Mouse (Mus musculus): ENCODE results near the gene Mthfd1. TPM values are rescaled to one million over a fixed set of nuclear protein-coding genes. Genes with fewer than 3 reads are reported as not detected.
A peak's percentile ranks its signal among the peaks of the same experiment; 100 is the strongest.

The Mthfd1 gene
- 110 and 144 TPM in 2 replicates for total RNA-seq (2012; rRNA removed)
- 112 and 126 TPM in 2 replicates for total RNA-seq (2014; rRNA removed)
- 133 and 140 TPM in 2 replicates for polyA plus RNA-seq (2012; ENCODE audit: insufficient read length, low read depth)

GRCm38 (mm10) chr12:76254725-76255498 is at the start of gene Mthfd1:
Gene Mthfd1 (plus strand): TSS chr12:76255298.
- H3K9me3 ChIP-seq (replicated peaks; ENCODE audit: low read length) = no peaks in the 10 kb centered on the region
- peak within 1 kb of the TSS; percentile 35 for H3K27ac ChIP-seq (ENCODE audit: insufficient read depth, low read depth)
- peak; percentile 97 for DNase-seq (ENCODE audit: extremely low read depth)
- peak within 1 kb of the TSS; percentile 88 to 96 (median 92) for H3K4me3 ChIP-seq (replicated peaks in 1 of 3; ENCODE audit: low read depth in 2 of 3, low read length in 2 of 3, poor library complexity in 1 of 3)
- H3K4me1 ChIP-seq (ENCODE audit: control insufficient read depth in 1 of 2, insufficient read depth in 2 of 2) = peaks cover 9 to 30% of the 10 kb centered on the region in 2 experiments
- in situ Hi-C loops (cut with MboI; ENCODE audit: low pct_ligation_motif_present, low pct_unique_long_range_greater_than_20kb, low sequenced_read_pairs) (no loop called here), dilution Hi-C loops (cut with MboI; ENCODE audit: extremely low pct_ligation_motif_present, extremely low pct_unique_long_range_greater_than_20kb, low sequenced_read_pairs) (no loop called here)
- peaks cover 40% of the 10 kb centered on the region for H3K79me2 ChIP-seq (replicated peaks; ENCODE audit: control insufficient read depth, extremely low read depth, insufficient read depth, poor library complexity, severe bottlenecking)
- H3K4me2 ChIP-seq (ENCODE audit: insufficient read depth, low read depth, poor library complexity, severe bottlenecking) = peak within 1 kb of the TSS; percentile 97
- TF ChIP-seq TCF12 (IDR thresholded peaks at IDR 0.05; ENCODE audit: low read depth, low read length) (no peak), MYC (IDR thresholded peaks at IDR 0.05; ENCODE audit: low read depth, low read length) (peak; percentile 98), POLR2AphosphoS2 (IDR thresholded peaks at IDR 0.05; ENCODE audit: low read depth, low read length) (no peak), KAT2A (IDR thresholded peaks at IDR 0.05; ENCODE audit: insufficient replicate concordance, low read length) (peak; percentile 54; the same call in 1 of the 2 replicates), CHD2 (IDR thresholded peaks at IDR 0.05; ENCODE audit: low read length) (peak; percentile 73; the same call in 1 of the 2 replicates), MAX (IDR thresholded peaks at IDR 0.05; ENCODE audit: low read length) (peak; percentile 98), MAFK (IDR thresholded peaks at IDR 0.05; ENCODE audit: insufficient replicate concordance, low read length) (no peak), BHLHE40 (IDR thresholded peaks at IDR 0.05; ENCODE audit: low read depth, low read length) (peak; percentile 66), POLR2A (IDR thresholded peaks at IDR 0.05; ENCODE audit: low read depth, low read length) (peak; percentile 90), IRF4 (IDR thresholded peaks at IDR 0.05; ENCODE audit: low read depth, low read length) (peak; percentile 39; the same call in 1 of the 2 replicates), MEF2A (IDR thresholded peaks at IDR 0.05; ENCODE audit: borderline replicate concordance, low read depth, low read length) (peak; percentile 36; the same call in 1 of the 2 replicates), HCFC1 (IDR thresholded peaks at IDR 0.05; ENCODE audit: low read depth, low read length) (peak; percentile 79), SMC3 (IDR thresholded peaks at IDR 0.05; ENCODE audit: low read depth, low read length) (no peak), USF1 (IDR thresholded peaks at IDR 0.05; ENCODE audit: low read depth, low read length) (peak; percentile 75), EP300 (IDR thresholded peaks at IDR 0.05; ENCODE audit: low read length) (no peak), NRF1 (IDR thresholded peaks at IDR 0.05; ENCODE audit: low read depth, low read length) (peak; percentile 97), USF2 (conservative IDR thresholded peaks at IDR 0.05; ENCODE audit: low read depth, low read length) (peak; percentile 41), ELF1 (IDR thresholded peaks at IDR 0.05; ENCODE audit: low read depth, low read length) (peak; percentile 87), PAX5 (IDR thresholded peaks at IDR 0.05; ENCODE audit: low read length) (no peak), SIN3A (IDR thresholded peaks at IDR 0.05; ENCODE audit: low read length) (peak; percentile 63; the same call in 1 of the 2 replicates), GABPA (IDR thresholded peaks at IDR 0.05; ENCODE audit: insufficient replicate concordance, low read depth, low read length) (no peak), ZKSCAN1 (IDR thresholded peaks at IDR 0.05; ENCODE audit: borderline replicate concordance, low read depth, low read length) (no peak), RCOR1 (conservative IDR thresholded peaks at IDR 0.05; ENCODE audit: low read depth, low read length) (no peak), ZMIZ1 (IDR thresholded peaks at IDR 0.05; ENCODE audit: low read depth, low read length) (no peak), TBP (conservative IDR thresholded peaks at IDR 0.05; ENCODE audit: low read depth, low read length) (no peak), JUND (conservative IDR thresholded peaks at IDR 0.05; ENCODE audit: low read depth, low read length) (no peak), ZNF384 (IDR thresholded peaks at IDR 0.05; ENCODE audit: low read depth, low read length) (no peak), CTCF (conservative IDR thresholded peaks at IDR 0.05 in 1 of 2, IDR thresholded peaks at IDR 0.05 in 1 of 2; ENCODE audit: low read depth in 2 of 2, low read length in 2 of 2) (no peak), CHD1 (IDR thresholded peaks at IDR 0.05; ENCODE audit: low read depth, low read length) (no peak), NELFE (IDR thresholded peaks at IDR 0.05; ENCODE audit: low read depth, low read length) (peak; percentile 75), RAD21 (IDR thresholded peaks at IDR 0.05; ENCODE audit: low read depth, low read length) (no peak), UBTF (IDR thresholded peaks at IDR 0.05; ENCODE audit: low read depth, low read length) (no peak; the same call in 1 of the 2 replicates), JUN (IDR thresholded peaks at IDR 0.05; ENCODE audit: insufficient read depth, low read depth, low read length) (no peak), E2F4 (IDR thresholded peaks at IDR 0.05; ENCODE audit: insufficient replicate concordance, low read depth, low read length) (peak; percentile 67; the same call in 1 of the 2 replicates), MXI1 (IDR thresholded peaks at IDR 0.05; ENCODE audit: low read depth, low read length) (peak; percentile 99), MAZ (IDR thresholded peaks at IDR 0.05; ENCODE audit: low read depth, low read length) (no peak), ETS1 (conservative IDR thresholded peaks at IDR 0.05; ENCODE audit: low read depth, low read length) (no peak), ZC3H11A (IDR thresholded peaks at IDR 0.05; ENCODE audit: low read depth, low read length) (no peak)
- no peaks in the 10 kb centered on the region for H3K27me3 ChIP-seq (replicated peaks)
- H3K9ac ChIP-seq (ENCODE audit: insufficient read depth, low read depth) = peak within 1 kb of the TSS; percentile 66
- peaks cover 0 to 6% of the 10 kb centered on the region in 2 experiments for H3K36me3 ChIP-seq (replicated peaks in 1 of 2; ENCODE audit: control insufficient read depth in 1 of 2, insufficient read depth in 1 of 2, low read length in 1 of 2)

All from CH12.LX (cell line).